Mouse (Mus musculus): ENCODE results near the gene Tcp11l1.

Gene Tcp11l1

GRCm38 (mm10) chr2:104711585-104712485, at the start of gene Tcp11l1:
TSS of gene Tcp11l1 (minus strand) at chr2:104712169.
- no peak for DNase-seq (ENCODE audit: low spot score)

- DNase-seq (ENCODE audit: low spot score): no peak
Measured at GRCm38 (mm10) chr2:104750611-104751010, 38.6 kb upstream of the Tcp11l1 start.

- no peak for DNase-seq (ENCODE audit: low spot score)
Measured at GRCm38 (mm10) chr2:104748652-104749183, 36.7 kb upstream of the Tcp11l1 start.

- no peak for DNase-seq (ENCODE audit: low spot score)
Measured at GRCm38 (mm10) chr2:104746251-104746650, 34.3 kb upstream of the Tcp11l1 start.

GRCm38 (mm10) chr2:104743971-104744370, 32.0 kb upstream of the Tcp11l1 start:
- no peak for DNase-seq (ENCODE audit: low spot score)

GRCm38 (mm10) chr2:104743160-104743559, 31.2 kb upstream of the Tcp11l1 start:
- DNase-seq (ENCODE audit: low spot score): no peak

- DNase-seq (ENCODE audit: low spot score): peak; percentile 47
Measured at GRCm38 (mm10) chr2:104742741-104743064, 30.7 kb upstream of the Tcp11l1 start, which contains the start of gene Depdc7. TSS of gene Depdc7 (minus strand) at chr2:104742878.

- no peak for DNase-seq (ENCODE audit: low spot score)
Measured at GRCm38 (mm10) chr2:104741896-104742740, 30.1 kb upstream of the Tcp11l1 start.

- no peak for DNase-seq (ENCODE audit: low spot score)
Measured at GRCm38 (mm10) chr2:104741015-104741758, 29.2 kb upstream of the Tcp11l1 start.

- DNase-seq (ENCODE audit: low spot score): no peak
Measured at GRCm38 (mm10) chr2:104740248-104740949, 28.4 kb upstream of the Tcp11l1 start.

- DNase-seq (ENCODE audit: low spot score): no peak
Measured at GRCm38 (mm10) chr2:104739691-104740090, 27.7 kb upstream of the Tcp11l1 start.

GRCm38 (mm10) chr2:104736241-104736640, 24.3 kb upstream of the Tcp11l1 start:
- DNase-seq (ENCODE audit: low spot score): no peak

GRCm38 (mm10) chr2:104732562-104733256, 20.7 kb upstream of the Tcp11l1 start:
- no peak for DNase-seq (ENCODE audit: low spot score)

GRCm38 (mm10) chr2:104732033-104732444, 20.1 kb upstream of the Tcp11l1 start:
- no peak for DNase-seq (ENCODE audit: low spot score)

GRCm38 (mm10) chr2:104727369-104727768, 15.4 kb upstream of the Tcp11l1 start:
- no peak for DNase-seq (ENCODE audit: low spot score)

- DNase-seq (ENCODE audit: low spot score): no peak
Measured at GRCm38 (mm10) chr2:104722021-104722420, 10.1 kb upstream of the Tcp11l1 start.

- DNase-seq (ENCODE audit: low spot score): no peak
Measured at GRCm38 (mm10) chr2:104717827-104718226, 5.9 kb upstream of the Tcp11l1 start.

GRCm38 (mm10) chr2:104717231-104717735, 5.3 kb upstream of the Tcp11l1 start:
- DNase-seq (ENCODE audit: low spot score): no peak

- no peak for DNase-seq (ENCODE audit: low spot score)
Measured at GRCm38 (mm10) chr2:104716279-104716678, 4.3 kb upstream of the Tcp11l1 start, which contains the start of gene Pin1rt1. TSS of gene Pin1rt1 (minus strand) at chr2:104716379.

- DNase-seq (ENCODE audit: low spot score): no peak
Measured at GRCm38 (mm10) chr2:104714254-104714691, 2.3 kb upstream of the Tcp11l1 start.
